Mouse (Mus musculus) layer of hippocampus, postnatal 14 days (tissue): ENCODE data around the gene Ogdh. TPM values are rescaled to one million over a fixed set of nuclear protein-coding genes. Genes with fewer than 3 reads are reported as not detected.
A peak's percentile ranks its signal among the peaks of the same experiment; 100 is the strongest.
"Not testable (repeated sequence)": the region's sequence is repeated elsewhere in the genome, so short reads cannot be mapped to it uniquely, and the experiment has no call there.

ENCODE experiments used
- DNase-seq, 2 experiments: peaks; one replicate each; pipeline ENCODE4 v3.0.0; 2021 to 2022; ENCODE audit warnings: low spot score in 2 of 2, mixed read lengths in 1 of 2
- total RNA-seq, 2 experiments: library from RNA; stranded (reverse); gene quantifications; 2 replicates each; pipeline ENCODE4 v1.2.3; 2021

Ogdh gene
- total RNA-seq, 2 experiments from 2014 or later = 252 to 261 TPM

DNA sequence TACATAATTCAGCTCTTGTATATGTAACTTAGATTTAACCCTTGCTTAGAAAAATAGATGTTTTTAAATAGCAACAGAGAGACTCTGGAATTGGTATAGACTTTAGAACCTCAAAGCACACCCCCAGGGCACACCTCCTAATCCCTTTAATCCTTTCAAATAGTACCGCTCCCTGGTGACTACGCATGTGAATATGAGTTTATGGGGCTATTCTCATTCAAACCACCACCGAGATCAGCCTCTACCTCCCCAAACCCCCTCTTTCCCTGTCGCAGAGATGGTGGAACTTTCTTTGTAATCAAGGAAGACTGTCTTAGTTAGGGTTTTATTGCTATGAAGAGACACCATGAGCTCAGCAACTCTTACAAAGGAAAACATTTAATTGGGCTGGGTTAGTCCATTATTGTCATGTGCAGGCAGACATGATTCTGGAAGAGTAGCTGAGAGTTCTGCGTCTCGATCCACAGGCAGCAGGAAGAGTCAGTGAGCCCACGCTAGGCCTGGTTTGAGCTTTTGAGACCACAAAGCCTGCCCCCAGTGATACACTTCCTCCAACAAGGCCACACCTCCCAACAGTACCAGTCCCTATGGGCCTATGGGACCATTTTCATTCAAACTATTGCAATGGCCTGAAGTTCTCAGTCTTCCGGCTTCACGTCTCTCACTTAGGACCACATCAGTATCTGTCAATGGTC is 73.3 kb downstream of the Ogdh start:
- DNase-seq = no peak

DNA sequence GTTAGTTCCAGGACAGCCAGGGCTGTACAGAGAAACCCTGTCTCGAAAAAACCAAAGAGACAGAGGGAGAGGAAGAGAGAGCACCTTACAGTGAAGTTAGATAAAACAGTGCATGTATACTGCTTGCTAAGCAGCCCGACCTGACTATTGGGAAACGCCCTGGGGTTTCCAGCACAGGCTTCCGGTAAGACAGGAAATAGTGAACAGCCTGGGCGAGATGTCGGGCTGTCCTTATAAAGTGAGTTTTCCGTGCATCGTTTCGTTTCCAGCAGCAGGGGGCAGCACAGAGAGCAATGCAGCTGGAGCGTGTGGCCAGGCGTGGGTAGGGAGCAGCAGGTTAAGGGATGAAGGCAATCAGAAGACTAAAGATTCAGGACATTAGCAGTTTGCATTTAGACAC is 74.5 kb downstream of the Ogdh start:
- DNase-seq = peak; percentile 40 to 72

DNA sequence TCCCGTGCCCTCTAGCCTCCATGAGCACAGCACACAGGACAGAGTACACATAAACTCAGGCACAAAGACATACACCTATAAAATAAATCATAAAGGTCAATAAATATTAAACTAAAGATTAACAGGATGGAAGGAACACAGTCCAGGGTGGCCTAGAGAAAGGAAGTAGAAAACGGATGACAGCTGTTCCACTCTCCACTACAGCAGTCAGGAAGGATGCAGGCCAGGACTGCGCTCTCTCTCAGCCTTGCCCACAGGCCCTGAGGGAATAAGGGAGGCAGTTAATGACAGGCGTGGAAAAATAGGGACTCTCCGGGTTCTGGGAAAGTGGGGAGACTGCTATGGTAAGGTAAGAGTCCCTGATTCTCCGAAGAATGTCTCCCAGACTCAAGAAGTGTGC is 75.0 kb downstream of the Ogdh start:
- no peak for DNase-seq

DNA sequence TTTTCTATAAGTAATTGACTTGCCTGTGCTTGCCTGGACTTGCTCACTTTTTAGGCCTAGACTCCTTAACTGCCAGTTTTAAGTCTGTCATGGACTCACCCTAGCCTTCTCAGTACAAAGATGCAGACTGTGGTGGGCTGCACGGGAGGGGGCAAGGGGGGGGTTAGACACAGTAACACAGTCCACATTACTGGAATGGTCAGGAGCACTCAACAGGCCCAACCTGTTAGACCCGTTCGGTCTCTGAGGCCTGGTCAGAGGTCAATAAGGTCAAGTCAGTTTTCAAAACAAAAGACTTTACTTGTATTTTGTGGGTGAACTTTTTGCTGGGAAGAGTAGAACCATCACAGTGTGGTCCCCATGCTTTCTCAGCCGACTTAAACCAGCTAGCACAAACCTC is 75.7 kb downstream of the Ogdh start:
- no peak for DNase-seq

DNA sequence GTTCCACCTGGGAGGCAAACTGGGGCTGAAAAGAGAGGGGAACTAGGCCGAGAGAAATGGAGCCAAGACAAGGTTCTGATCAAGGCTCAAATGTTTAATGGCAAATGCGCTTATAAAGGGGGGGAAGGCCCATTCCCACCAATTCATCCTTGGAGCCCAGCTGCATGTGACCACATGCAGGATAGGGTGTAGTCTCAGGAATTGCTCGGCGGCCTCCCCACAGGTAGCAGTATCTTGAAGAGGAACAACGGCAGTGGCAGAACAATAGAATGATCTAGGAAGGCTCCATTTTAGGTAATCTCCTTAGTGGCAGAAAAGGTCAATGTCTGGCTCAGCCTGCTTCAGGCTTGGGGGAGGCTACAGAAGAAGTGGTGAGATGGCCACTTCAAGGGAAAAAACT is 76.6 kb downstream of the Ogdh start:
- DNase-seq = not testable (repeated sequence)

DNA sequence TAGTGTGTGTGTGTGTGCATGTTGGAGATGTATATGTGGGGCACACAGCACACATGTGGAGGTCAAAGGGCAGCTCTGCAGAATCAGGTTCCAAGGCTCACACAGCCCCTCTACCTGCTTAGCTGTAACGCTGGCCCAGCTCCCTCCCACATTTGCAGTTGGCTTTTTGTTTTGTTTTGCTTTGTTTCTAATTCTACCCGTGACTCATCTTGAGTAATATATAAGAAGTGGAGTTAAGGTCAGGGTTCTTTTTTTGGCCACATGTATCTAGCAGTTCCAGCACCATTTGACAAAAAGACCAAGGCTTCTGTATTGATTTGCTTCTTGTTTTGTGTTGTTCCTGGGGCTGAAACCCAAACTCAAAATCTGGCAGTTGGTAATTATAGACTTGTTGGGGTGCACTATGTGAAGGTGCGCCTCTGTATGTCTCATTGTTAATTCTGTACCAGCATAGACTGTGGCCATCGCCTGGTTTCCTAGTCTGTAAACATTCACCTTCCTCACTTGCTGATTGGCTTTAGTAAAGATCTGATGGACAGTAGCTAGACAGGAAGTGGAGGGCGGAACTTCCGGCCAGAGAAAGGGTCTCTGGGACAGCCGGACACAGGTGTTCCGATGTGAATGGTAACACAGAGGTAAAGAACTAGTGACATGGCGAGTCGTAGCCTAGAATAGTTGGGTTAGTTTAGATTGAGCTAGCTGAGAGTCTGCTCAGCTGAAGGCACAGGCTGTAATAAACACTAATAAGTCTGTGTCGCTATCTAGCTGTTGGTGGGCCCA is 80.1 kb downstream of the Ogdh start:
- no peak for DNase-seq

DNA sequence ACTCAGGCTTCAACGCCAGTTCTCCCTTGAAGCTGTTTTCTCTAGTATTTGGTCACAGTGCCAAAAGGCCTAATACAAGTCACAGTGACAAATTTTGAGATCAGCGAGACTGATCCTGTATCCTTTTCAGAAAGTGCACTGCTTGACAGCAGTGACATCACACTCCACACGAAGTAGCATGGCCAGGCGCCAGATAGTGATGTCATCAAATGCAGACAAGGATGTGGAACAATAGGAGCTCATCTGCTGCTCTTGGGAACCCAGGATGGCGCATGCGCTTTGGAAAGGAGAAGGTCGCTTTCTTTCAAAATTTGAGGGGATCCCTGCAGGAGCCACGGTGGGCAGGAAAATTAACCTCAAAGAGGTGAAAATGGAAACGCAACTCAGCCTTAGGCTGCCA is 81.4 kb downstream of the Ogdh start:
- no peak for DNase-seq

DNA sequence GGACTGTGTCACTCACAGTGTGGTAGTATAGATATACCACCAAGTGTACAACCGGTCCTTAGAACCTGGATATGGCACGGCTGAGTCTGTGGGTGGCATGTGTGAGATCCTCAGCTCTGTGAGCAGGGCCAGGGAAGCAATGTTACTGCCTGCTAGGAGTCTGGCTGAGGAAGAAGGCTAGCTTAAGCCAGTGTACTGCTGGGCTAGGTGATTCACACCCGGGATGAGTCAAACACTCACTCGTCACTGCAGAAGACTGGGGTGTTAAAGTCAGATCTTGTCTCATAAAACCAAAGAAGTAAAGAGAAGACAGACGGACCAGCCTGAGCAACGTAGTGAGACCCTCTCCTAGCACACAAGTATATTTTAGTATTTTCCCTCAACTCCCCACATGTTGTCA is 89.5 kb downstream of the Ogdh start:
- no peak for DNase-seq

DNA sequence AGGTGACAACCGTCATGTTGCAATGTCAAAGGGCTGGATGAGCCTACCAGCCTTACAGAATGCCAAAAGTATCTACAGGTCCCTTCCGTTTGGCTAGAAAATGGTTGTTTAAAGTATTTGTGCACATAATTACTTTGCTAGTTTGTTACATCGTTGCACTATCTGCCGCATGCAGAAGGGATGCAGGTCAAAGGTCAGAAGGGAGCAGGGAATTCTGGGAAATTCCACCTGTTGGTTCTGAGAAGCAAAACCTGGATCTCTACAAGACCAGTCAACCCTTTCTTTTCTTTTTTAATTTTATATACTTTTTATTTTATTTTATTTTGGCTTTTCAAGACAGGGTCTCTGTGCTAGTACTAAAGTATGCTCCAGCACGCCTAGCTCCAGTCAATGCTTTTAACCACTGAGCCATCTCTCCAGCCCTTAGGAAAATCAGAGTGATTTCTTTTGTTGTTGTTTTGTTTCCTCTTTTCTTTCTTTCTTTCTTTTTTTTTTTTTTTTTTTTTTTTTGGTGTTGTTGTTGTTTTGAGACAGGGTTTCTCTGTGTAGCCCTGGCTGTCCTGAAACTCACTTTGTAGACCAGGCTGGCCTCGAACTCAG is 96.8 kb downstream of the Ogdh start:
- no peak for DNase-seq

DNA sequence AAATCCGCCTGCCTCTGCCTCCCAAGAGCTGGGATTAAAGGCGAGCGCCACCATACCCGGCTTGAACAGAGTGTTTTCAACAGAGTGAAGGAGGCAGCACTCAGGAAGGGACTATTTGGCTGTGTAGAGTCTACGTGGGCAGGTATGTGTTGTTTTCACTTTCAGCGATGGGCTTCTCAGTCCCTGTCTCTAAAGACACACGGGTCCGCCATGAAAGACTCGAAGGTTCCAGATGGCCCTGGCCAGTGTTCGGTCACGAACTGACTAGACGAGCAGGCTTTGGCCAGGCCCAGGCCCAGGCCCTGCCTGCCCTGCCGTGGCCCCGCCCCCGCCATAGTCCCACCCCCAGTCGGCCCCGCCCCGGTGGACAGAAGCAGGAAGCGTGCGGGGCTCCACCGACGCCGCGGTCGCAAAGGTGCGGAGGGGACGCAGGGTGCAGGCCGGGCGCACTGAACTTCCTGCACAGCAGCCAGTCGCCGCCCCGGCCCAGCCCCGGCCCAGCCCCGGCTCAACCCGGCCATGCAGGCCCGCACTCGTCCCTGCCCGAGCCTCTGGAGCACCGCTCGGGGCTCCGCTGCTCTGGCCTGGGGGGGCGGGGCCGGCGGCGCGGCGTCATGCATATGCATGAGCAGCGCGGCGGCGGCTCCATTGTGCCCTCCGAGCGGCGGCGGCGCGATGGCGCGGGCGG is 97.4 kb downstream of the Ogdh start, which contains the start of gene Zmiz2:
Zmiz2 (plus strand) TSS at position 349 of the 688 bp plus-strand sequence.
- DNase-seq = peak; percentile 93 to 97

DNA sequence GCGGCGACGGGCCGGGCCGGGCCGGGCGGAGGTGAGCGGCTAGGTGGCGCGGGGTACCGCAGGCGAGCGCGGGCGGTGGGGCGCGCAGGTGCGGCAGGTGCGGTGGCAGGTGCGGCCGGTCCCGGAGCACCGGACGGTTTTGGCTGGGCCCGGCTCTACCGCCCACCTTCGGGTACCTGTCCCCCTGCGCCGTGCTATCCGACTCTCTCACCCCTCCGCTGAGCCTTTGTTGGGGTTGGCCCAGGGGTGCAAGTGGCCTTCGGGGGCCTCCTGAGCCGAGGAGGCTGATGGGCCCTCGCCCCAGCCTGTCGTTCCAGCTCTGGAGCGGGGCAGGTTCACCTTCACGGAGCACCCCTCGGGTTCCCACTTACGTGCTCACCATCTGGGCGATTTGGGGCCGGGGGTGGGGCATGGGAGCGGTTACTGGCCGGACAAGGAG is 98.1 kb downstream of the Ogdh start:
- no peak for DNase-seq

DNA sequence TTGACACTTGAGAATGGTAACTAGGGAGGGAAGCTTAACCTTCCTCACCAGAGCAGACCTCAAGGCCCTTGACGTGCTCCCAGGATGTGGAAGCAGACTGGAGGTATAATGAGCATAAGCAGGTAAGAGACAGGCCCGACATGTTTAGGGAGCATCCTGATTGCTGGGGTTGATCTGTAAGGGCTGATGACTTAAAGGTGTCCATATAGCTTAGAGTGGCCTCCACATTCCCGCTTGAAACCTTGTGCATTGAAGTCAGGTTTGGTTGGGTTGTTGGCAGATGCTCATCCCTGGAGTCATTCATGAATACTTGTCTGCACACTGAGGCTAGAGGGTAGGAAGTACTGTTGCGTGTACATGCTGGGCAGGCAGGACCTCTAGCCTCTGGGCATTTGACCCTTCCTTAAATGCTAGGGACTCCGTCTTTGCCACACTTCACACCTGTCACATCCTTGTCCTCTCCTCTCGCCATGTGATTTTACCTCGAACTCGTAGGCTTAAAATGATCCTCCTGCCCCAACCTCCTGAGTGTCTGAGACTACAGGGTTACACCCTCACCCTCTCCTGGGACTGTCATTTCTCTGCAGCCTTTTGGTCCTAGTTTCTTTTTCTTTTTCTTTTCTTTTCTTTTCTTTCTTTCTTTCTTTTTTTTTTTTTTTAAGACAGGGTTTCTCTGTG is 99.1 kb downstream of the Ogdh start:
- DNase-seq = no peak

DNA sequence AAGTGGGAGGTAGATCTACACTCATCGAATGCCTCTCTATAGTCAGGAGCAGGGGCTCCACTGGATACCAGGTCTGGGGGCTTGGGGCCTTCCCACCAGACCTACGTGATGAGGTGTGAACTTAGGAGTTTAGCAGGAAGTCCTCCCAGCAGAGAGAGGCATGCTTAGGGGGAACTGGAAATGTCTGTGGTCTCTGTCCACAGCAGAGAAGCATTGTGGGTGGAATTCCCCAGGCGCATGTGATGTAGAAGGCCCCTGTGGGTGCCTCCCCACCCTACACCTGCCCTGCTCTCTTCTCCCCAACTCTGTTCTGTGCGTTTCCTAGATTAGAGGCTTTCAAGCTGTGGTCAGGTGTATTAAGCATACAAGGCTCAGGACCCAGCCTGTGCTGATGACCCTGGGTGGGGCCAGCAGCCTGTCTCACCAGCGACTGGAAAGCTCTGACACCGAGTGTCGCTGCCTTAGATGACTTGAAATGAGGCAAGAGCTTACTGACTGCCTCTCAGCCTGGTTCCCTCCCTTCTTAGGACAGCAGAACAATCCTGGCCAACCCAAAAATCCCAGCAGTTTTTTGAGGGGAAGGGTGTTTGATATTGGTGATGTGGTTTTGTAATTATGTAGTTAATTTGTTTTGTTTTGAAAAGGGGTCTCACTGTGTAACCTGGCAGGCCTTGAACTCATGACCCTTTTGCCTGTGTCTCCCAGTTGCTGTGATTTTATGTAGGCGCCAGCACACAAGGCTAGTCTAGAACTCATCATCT is 100.3 kb downstream of the Ogdh start:
- DNase-seq = no peak

DNA sequence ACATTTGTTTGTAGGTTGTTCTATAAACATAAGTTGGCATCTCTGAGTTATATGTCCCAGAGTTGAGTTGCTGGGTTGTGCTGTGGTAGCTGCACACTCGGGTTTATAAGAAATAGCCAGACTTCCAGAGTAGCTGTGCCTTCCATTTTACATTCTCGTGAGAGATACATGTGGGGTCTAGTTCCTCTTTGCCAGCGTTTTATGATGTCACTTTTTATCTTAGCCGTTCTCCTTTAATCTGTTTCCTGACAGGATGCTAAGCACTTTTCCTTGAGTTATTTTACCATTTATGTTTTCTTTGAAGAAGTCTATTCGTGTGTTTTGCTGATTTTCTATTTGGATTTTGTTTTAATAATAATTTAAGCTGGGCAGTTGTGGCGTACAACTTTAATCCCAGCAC is 101.4 kb downstream of the Ogdh start:
- no peak for DNase-seq

DNA sequence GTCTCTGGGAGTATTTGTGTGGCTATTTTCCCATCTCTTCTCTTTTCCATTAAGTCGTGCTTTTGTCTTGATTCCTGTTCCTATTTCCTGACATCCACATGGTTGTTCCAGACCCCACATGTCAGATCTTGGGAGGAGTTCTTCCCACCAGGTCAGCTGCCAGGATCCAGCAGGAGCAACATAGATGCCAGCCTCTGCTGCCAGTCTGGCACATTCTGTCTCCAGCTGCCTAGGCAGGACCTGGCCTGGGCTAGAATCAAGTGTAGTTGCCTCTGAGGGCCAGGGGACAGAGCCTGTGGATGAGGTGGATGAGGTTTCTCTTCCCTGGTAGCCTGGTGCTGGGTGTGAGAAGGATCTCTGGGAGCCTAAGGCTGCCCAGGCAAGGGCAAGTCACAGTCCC is 102.4 kb downstream of the Ogdh start:
- DNase-seq = no peak

DNA sequence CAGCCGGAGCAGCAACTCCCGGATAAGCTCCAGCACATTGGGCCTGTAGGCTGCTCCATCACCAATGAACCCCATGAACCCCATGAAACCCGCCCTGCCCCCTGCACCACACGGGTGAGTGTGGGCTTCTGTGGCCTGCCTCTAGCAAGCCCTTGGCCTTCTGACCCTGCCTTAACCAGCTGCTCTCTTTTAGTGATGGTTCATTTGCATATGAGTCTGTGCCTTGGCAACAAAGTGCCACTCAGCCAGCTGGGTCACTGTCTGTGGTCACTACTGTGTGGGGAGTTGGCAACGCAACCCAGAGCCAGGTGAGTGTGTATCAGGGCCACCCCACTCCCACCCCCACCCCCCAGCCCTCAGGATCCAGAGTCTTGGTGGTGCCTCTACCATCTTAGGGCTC is 104.1 kb downstream of the Ogdh start:
- DNase-seq = peak; percentile 1 to 2

DNA sequence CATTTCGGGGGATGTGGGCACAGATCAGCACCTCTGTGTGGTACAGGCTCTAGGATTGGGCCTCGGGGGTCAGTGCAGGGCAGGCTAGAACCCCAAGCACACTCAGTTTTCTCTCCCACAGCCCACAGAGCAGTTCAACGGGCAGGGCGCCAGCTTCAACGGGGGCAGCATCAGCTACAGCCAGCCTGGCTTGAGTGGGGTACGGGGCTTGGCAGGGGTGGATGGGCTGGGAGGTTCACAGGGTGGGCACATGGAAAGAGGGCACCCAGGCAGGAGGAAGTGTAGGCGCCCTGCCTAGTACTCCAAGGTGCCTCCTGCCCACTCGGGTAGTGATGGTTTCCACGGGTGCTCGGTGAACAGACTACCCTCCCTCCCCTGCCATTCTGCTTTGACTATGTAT is 106.7 kb downstream of the Ogdh start:
- DNase-seq = peak; percentile 1 to 2

DNA sequence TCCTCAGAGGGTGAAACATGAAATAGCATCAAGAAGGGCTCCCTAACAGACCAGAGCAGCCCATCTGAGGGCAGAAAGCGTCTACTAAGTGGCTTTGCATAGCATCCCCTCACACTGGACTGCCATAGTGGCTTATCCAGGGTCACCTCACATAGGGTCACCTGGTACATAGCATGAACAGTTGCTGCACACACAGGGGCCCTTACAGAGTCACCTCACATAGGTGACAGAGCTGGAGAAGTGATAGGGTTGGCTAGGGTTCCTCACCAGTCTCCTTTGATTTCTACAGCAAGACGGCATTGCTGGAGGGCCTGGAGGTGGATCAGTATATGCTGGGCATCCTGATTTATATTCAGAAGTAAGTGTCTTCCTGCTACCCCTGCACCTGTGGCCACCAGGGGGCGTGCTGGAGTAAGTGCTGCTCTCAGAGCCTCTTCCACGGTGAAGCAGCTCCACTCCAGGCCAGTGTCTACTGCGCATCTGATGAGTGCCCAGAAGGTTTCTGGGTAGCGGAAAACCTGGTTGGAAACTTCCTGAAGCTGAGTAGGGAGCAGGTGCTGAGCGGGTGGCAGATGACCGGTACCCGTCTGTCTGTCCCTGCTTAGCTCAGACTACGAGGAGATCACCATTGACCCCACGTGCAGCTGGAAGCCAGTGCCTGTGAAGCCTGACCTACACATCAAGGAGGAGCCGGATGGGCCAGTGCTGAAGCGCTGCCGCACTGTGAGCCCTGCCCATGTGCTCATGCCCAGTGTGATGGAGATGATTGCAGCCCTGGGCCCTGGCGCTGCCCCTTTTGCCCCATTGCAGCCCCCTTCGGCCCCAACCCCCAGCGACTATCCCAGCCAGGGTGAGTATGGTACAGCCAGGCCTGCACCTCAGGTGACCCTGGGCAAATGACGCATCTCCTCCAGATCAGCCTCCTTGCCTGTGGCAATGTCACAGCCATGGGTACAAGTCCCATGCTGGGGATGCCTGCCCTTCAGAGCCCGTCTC is 111.4 kb downstream of the Ogdh start:
- peak in 1 of 2 experiments; percentile 19 for DNase-seq

DNA sequence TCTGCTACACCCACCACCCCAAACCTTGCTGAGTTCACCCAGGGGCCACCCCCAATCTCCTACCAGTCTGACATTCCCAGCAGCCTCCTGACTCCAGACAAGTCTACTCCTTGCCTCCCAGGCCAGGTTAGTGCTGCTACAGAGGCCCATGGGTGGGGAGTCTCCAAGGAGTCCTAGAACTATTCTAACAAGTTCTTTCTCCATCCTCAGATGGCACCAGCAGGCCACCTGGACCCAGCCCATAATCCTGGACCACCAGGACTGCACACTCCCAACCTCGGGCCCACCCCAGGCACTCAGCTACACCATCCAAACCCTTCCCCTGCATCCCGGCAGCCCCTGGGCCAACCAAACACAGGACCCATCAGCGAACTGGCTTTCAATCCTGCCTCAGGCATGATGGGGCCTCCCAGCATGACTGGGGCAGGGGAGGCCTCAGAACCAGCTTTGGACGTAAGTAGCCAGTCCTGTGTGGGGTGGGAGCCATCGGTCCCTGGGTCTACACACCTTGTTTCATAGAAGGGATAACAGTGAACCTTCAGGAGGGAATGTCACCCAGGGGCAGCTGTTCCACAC is 112.5 kb downstream of the Ogdh start:
- peak in 1 of 2 experiments; percentile 1 for DNase-seq
